Mouse (Mus musculus) MEL (cell line): Measurements from ENCODE around the gene Stk39.

Experiments
- CHD1 ChIP-seq: IDR thresholded peaks from 2 replicates; pipeline ENCODE4 v1.6.1; 2012; ENCODE audit warnings: low read depth, mild to moderate bottlenecking, inconsistent platforms, low read length, improper control_type of control experiment
- CHD2 ChIP-seq: IDR thresholded peaks from 2 replicates; pipeline ENCODE4 v1.6.1; 2011; ENCODE audit warnings: low read length, improper control_type of control experiment
- CTCF ChIP-seq, 3 experiments: IDR thresholded peaks in 2 of 3; conservative IDR thresholded peaks in 1 of 3; 2 replicates each; pipeline ENCODE4 v1.5.1; 2011 to 2012; ENCODE audit warnings: low read length in 3 of 3, low read depth in 2 of 3, mild to moderate bottlenecking in 2 of 3, improper control_type of control experiment in 1 of 3, inconsistent platforms in 1 of 3, mixed read lengths in 1 of 3, moderate library complexity in 1 of 3; ENCODE audit not compliant: control insufficient read depth in 1 of 3, insufficient read depth in 1 of 3, poor library complexity in 1 of 3, severe bottlenecking in 1 of 3
- EP300 ChIP-seq, 2 experiments: IDR thresholded peaks; 2 replicates each; pipeline ENCODE4 v1.6.1; 2011; ENCODE audit warnings: improper control_type of control experiment in 2 of 2, low read length in 2 of 2, low read depth in 1 of 2, mild to moderate bottlenecking in 1 of 2
- MAFK ChIP-seq: IDR thresholded peaks from 2 replicates; pipeline ENCODE4 v1.6.1; 2011; ENCODE audit warnings: low read depth, mild to moderate bottlenecking, low read length, improper control_type of control experiment, borderline replicate concordance
- TCF12 ChIP-seq: IDR thresholded peaks from 2 replicates; pipeline ENCODE4 v1.6.1; 2014; ENCODE audit warnings: low read depth, mild to moderate bottlenecking, inconsistent platforms, low read length, improper control_type of control experiment, moderate library complexity
- ZKSCAN1 ChIP-seq: IDR thresholded peaks from 2 replicates; pipeline ENCODE4 v1.6.1; 2012; ENCODE audit warnings: low read depth, mild to moderate bottlenecking, inconsistent platforms, low read length, improper control_type of control experiment, moderate library complexity

- no peak for TF ChIP-seq TCF12
- TF ChIP-seq EP300 (IDR thresholded peaks at IDR 0.05; ENCODE audit: low read depth in 1 of 2, low read length in 2 of 2), result no peak
- TF ChIP-seq CTCF (IDR thresholded peaks at IDR 0.05 in 2 of 3, conservative IDR thresholded peaks at IDR 0.05 in 1 of 3; ENCODE audit: control insufficient read depth in 1 of 3, insufficient read depth in 1 of 3, low read depth in 2 of 3, low read length in 3 of 3, poor library complexity in 1 of 3, severe bottlenecking in 1 of 3), result no peak
- no peak for TF ChIP-seq CHD1
- no peak for TF ChIP-seq MAFK
- TF ChIP-seq CHD2, result no peak
- TF ChIP-seq ZKSCAN1, result no peak
Observed at GRCm38 (mm10) chr2:68466124-68467070, 5.7 kb downstream of the Stk39 start.
